Mouse (Mus musculus) layer of hippocampus, adult 8-10 months (tissue): ENCODE data around the gene Uba1. TPM values are rescaled to one million over a fixed set of nuclear protein-coding genes. Genes with fewer than 3 reads are reported as not detected.

Source experiments
- DNase-seq, 2 experiments: peaks; one replicate each; pipeline ENCODE4 v3.0.0; 2022; ENCODE audit warnings: low spot score in 2 of 2
- total RNA-seq, 4 experiments: library from RNA; stranded (reverse); gene quantifications; 2 replicates each; pipeline ENCODE4 v1.2.4; 2022

Gene Uba1
- 100 to 1,000 TPM; 362 to 415 (median 372) TPM for total RNA-seq

- DNase-seq: peak; percentile 75 to 78
Measured at GRCm38 (mm10) chrX:20658026-20658652, at the start of gene Uba1. Gene Uba1, plus strand, starts transcription at chrX:20658326.

- DNase-seq: no peak
Measured at GRCm38 (mm10) chrX:20608500-20608899, 49.6 kb upstream of the Uba1 start.

- DNase-seq: peak in 1 of 2 experiments; percentile 29
Measured at GRCm38 (mm10) chrX:20616861-20617175, 41.3 kb upstream of the Uba1 start.

GRCm38 (mm10) chrX:20617176-20617902 is 40.8 kb upstream of the Uba1 start, which contains the start of the genes Rbm10 and Ndufb11:
Gene Rbm10, plus strand, starts transcription at chrX:20617503.
Gene Ndufb11, minus strand, starts transcription at chrX:20617619.
- DNase-seq: peak; percentile 79 to 86

- DNase-seq: no peak
Measured at GRCm38 (mm10) chrX:20617903-20618399, 40.2 kb upstream of the Uba1 start.

GRCm38 (mm10) chrX:20638141-20638540 is 20.0 kb upstream of the Uba1 start:
- no peak for DNase-seq

GRCm38 (mm10) chrX:20644780-20645179 is 13.3 kb upstream of the Uba1 start:
- DNase-seq: no peak

- no peak for DNase-seq
Measured at GRCm38 (mm10) chrX:20657593-20657992, 533 bp upstream of the Uba1 start.

- DNase-seq: no peak
Measured at GRCm38 (mm10) chrX:20658891-20659406, 823 bp downstream of the Uba1 start.

- DNase-seq: no peak
Measured at GRCm38 (mm10) chrX:20662317-20662715, 4.2 kb downstream of the Uba1 start.

GRCm38 (mm10) chrX:20662716-20663443 is 4.8 kb downstream of the Uba1 start:
- peak; percentile 80 to 86 for DNase-seq

- DNase-seq: no peak
Measured at GRCm38 (mm10) chrX:20663444-20663790, 5.3 kb downstream of the Uba1 start.

- peak; percentile 81 to 90 for DNase-seq
Measured at GRCm38 (mm10) chrX:20687519-20688067, 29.5 kb downstream of the Uba1 start, which contains the start of gene Cdk16. Gene Cdk16, plus strand, starts transcription at chrX:20687954.

- DNase-seq: peak; percentile 76 to 83
Measured at GRCm38 (mm10) chrX:20688068-20688547, 30.0 kb downstream of the Uba1 start.

- DNase-seq: peak; percentile 12 to 29
Measured at GRCm38 (mm10) chrX:20688615-20689014, 30.5 kb downstream of the Uba1 start.

- no peak for DNase-seq
Measured at GRCm38 (mm10) chrX:20691566-20691965, 33.4 kb downstream of the Uba1 start.

GRCm38 (mm10) chrX:20692616-20693015 is 34.5 kb downstream of the Uba1 start:
- no peak for DNase-seq

GRCm38 (mm10) chrX:20695842-20696241 is 37.7 kb downstream of the Uba1 start:
- no peak for DNase-seq

- DNase-seq: peak; percentile 26 to 41
Measured at GRCm38 (mm10) chrX:20703741-20704290, 45.7 kb downstream of the Uba1 start, which contains the start of gene Usp11. Gene Usp11, plus strand, starts transcription at chrX:20703906.

- DNase-seq: peak; percentile 68 to 74
Measured at GRCm38 (mm10) chrX:20704295-20705082, 46.4 kb downstream of the Uba1 start.
